Mouse (Mus musculus): ENCODE data around the gene Kif3b. TPM values are rescaled to one million over a fixed set of nuclear protein-coding genes. Genes with fewer than 3 reads are reported as not detected.

The Kif3b gene
- total RNA-seq, 2 experiments from 2014 or later = 28.0 to 29.2 TPM

DNA sequence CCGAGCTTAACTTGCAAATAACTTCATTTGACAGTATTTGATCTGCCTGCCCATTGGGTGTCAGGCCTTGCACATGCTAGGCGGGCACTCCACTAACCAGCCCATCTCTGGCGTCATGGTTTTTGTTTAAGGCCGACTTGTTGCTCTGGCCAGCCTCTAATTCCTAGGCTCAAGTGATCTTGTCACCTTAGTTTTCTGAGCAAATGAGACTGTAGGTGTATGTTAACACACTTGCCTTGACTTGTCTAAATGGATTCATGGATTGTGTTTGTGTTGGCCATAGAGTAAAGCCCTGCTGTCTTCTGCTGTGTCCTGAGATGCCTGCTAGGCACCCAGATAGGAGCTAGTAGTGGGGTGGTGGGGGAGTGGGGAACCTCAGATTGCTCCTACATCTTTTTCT, 4.0 kb downstream of the Kif3b start:
- no peak for DNase-seq (ENCODE audit: low spot score in 2 of 2)

DNA sequence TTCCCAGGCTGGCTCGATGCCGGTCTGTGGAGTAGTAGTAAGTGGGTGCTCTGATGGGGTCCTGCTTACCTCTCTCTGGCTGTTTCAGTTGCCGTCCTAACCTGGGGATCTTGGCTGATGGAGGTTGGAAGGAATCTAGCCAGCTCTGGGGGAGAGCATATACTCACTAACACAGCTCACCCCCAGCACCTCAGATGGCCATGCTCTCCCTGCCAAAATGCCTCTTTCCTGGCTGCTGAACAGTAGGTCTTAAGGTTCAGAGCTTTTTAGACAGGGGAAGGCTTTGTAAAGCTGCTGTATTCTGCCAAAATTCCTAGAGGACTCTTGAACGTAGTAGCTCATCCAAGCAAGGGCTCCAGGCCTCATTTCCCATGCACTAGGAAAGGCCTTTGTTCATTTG, 6.6 kb downstream of the Kif3b start:
- DNase-seq (ENCODE audit: low spot score in 2 of 2) = no peak

DNA sequence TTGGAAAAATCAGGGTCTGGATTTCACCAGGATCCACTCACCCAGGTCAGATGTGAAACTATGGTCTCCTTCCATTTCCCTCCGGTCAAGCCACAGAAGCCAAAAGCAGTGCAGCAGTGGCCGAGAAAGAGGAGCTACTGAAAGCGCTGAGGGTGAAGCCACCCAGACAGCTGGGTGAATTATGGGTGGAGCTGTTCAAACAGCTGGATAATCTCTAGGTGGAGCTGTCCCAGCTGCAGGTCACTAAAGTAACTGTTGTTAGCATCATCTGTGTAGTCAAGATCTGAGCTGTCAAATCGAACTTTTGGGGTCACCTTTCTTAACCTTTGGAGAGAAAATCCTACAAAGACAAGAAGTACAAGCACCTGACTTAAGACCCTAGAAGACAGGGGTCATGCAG, 7.2 kb downstream of the Kif3b start:
- no peak for DNase-seq (ENCODE audit: low spot score in 2 of 2)

DNA sequence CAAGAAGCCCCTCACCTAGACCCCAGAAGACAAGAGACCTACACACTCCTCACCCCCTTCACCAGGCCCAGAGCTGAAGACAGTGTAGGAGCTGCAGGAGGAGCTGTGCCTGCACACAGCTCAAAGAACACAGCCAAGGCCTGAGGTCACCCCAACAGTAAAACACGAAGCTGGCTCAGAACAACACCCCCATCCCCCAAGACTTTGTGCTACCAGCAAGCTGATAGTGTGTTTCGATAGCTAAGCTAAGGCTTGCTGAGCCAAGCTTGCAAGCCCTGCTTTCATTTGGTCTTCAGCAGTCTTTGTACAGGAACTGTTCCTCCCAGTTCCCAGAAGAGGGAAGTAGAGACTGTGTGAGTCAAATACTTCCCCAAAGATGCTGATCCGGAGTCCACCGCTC, 7.7 kb downstream of the Kif3b start:
- DNase-seq (ENCODE audit: low spot score in 2 of 2) = no peak

DNA sequence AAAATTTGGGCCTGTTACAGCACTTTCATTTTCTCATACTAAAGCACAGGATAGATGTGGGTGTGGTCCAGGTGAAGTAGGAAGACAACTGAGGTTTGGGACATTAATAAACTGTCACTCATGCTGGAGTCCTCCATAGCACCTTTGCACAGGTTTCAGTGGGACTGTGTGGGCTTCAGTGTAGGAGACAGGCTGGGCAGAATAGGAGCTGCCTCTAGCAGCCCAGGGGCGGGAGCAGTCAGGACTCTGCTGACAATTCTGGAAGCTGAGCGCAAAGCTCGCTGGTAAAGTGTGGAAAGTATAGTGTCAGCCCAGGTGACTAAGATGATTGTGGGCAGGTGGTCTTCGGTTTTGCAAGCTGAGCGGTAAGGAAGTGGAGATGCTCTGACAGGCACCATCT, 9.9 kb downstream of the Kif3b start:
- no peak for DNase-seq (ENCODE audit: low spot score in 2 of 2)

DNA sequence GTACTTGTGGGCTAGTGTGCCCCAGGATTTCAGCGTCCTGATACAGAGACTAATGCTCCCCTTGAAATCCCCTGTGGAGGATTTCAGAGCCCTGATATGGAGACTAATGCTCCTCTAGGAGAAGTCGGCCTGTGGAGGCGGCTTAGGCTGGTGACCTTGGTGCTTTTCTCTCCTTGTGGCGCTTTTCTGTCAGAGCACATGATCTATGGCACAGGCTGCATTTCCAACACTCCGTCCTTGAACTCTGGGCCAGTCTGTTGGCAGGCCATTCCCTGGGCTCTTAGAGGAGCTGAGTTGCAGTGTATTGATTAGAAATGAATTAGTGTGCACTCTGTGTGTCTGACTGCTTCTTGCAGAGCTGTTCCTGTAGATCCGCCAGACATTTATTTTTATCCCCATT, 14.0 kb downstream of the Kif3b start:
- DNase-seq (ENCODE audit: low spot score in 2 of 2) = peak in 1 of 2 experiments; percentile 47

DNA sequence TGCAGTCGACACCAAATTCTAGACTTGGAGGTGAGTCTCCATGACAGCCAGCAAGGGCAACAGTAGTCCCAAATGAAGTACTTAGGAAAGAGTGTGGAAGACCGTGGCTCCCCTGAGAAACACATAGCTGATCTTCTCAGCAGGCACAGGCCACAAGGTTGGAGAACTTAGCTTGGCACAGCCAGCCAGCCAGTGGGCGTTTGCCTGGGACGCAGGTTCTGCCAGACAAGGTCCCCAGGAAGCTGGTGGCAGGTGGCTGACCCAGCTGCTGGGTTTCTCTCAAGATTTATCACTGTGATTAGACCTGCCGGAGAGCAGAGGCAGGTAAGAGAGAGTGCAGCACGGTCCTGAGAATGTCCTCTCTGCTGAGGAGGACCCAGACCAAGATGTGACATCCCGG, 17.4 kb downstream of the Kif3b start:
- no peak for DNase-seq (ENCODE audit: low spot score in 2 of 2)

DNA sequence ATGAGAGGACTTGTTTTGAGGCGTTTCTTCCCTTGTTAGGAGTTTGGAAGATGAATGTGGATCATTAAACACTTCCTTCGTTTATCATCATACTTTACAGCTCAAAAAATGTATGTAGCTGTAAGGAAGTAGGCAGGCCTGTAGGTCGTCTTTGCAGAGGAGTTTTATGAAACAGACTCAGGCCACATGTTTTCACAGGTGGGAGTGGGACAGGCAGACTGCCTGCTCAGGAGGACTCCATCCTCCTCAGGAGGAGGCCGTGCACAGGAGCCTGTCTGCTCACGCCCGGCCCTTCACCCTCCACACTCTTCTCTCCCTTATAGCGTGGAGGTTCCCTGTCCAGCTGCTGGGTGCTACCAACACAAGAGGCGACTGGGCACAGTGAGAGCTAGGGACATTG, 17.9 kb downstream of the Kif3b start:
- no peak for DNase-seq (ENCODE audit: low spot score in 2 of 2)

DNA sequence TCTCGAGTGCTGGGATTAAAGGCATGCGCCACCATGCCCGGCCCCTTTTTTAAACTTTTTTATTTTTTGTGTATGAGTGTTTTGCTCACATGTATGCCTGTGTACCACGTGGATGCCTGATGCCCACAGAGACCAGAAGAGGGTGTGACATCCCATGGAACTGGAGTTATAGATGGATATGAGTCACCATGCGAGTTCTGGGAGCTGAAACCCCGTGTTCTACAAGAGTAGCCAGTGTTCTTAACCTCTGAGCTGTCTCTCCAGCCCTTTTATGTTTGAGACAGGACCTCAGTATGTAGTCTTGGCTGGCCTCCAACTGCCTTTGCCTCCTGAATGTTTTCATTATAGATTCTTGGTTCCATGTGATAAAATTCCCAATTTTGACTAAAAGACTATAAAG, 19.0 kb downstream of the Kif3b start:
- DNase-seq (ENCODE audit: low spot score in 2 of 2) = no peak

DNA sequence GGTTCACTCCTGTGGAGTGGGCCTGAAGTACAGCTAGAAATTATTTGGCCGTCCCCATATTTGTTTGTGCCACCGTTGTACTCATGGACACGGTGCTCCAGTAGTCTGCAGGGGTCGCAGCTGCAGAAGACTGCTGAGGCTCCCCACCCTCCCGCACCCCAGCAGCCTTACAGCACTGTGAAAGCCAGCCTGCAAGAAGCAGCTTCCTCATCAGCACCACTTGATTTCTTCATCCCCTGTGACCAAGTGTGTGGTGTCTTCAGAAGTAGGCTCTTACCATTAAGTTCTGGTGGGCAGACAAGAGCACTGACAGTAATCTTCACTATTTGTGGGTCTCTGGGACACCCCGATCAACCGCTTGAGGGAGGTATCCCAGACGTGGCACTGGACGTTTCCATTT, 21.7 kb downstream of the Kif3b start:
- DNase-seq (ENCODE audit: low spot score in 2 of 2) = no peak

DNA sequence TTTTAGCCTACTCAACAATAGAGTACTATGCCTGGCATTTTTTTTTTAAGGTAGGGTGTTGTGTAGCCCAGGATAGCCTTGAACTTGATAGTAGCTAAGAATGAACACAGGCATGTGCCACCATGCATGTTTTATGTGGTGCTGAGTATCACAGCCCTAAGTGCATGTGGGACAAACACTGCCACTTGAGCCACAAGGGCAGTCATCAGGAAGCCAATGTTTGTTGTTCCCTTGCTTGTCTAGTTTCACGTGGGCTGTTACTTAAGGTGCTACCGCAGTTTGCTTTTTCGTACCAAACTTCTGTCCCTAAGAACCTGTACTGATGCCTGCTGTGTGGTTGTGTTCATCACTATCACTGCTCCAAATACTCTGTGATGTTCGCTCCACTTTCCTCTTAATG, 27.2 kb downstream of the Kif3b start:
- DNase-seq (ENCODE audit: low spot score in 2 of 2) = no peak

DNA sequence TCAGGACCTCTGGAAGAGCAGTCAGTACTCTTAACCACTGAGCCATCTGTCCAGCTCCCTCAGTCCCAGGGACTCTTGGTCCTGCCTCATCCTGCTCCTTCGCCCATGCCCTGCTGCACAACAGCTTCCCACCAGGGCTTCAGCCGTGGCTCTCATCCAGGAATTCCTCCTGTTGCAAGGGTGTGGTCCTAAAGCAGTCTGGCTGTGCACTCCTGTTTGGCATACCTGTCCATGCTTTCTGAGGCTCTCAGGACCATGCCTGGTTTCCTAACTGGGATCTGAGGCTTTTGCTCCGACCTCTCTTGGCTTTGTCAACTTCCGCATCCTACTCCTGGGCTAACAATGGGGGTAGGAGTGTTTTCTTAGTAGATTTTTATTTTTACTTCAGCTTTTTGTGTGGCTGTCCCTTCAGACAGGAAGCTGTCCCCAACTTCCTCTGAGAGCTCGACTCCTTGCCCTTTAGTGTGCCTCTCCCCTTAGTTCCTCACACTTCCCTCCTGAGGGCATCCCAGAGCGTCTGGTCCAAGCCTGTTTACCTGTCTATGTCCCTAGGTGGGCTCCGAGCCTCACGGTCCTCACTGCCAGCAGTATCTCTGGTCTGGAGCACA, 27.9 kb downstream of the Kif3b start:
- no peak for DNase-seq (ENCODE audit: low spot score in 2 of 2)

DNA sequence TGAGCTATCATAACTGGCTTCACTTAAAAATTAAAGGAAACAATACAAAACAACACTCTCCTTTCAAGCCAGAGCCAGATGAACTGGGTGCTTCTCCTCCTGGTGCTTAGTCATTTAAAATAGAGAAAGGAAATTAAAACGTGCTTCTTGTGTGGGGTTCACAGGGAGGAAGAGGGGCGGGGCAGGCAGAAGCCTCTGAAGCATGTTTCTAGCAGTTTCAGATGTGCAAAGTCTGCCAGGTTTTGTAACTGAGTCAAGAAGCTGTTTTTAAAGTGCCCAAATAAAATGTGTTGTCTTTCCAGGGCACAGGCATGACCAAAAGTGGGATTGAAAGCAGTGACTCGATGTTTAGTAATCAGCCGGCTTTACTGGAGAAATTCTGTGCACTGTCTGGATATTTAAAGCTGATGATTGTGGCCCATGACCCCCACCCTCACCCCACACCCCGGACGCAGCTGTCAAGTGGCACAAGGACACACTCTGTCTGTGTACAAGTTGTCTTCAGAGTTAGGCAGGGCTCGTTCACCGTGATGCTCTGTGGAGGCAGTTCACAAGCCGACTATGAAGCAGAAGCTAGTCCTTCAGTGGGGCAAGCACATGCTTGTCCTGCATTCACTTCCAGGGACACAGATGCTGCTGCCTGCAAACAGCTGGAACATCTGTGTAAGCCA, 34.6 kb downstream of the Kif3b start:
- DNase-seq (ENCODE audit: low spot score in 2 of 2) = no peak

DNA sequence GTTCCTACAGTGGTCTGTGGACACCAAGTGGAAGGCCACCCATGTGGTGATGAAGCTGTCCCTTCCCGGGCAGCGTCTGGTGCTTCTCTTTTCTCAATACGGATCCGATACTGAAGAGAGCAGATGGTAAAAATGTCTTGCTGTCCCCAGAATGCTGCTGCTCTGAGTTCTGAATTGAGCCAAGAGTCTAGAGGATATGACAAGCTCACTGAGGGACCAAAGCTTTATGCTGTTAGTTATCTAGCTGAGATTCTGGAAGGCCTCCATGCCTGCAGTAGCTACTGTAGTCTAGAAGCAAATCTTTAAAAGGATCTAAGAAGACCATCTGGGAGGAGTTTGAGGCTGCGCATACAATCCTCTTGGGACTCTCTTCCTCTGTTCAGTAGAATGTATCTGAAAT, 41.1 kb downstream of the Kif3b start:
- DNase-seq (ENCODE audit: low spot score in 2 of 2) = no peak

DNA sequence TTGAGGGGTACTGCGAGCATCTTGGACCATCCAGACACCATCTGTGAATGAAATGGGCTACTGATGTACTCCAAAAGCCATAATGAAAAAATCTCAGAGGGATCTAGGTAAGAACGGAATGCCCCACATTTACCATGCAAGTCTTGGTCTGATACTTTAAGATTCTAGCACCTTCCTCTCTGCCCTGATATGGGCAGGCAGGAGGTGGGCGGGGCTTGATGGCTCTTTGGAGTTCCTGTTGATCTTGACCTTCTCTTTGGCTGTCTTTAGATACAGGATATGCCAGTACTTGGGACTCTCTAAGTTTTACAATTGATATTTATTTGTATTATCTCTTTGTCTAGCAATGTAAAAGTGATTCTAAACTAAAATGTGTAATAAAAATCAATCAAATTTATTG, 41.8 kb downstream of the Kif3b start:
- DNase-seq (ENCODE audit: low spot score in 2 of 2) = no peak

DNA sequence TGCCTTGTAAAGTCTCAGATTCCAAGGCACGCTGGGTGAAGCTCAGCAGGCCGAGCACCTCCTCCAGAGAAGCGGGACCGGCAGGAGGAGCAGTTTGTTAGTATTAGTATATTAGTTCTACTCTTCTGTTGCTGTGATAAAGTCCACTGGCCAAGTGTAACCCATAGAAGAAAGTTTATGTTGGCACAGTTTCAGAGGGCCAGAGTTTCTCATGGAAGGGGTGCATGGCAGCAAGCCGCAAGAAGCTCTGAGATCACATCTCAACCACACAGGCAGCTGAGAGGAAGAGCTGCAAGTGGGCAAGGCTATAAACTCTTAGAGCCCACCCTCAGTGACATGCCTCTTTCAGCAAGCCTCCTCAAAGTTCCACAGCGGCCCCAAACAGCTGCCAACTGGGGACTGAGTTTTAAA, 42.6 kb downstream of the Kif3b start:
- no peak for DNase-seq (ENCODE audit: low spot score in 2 of 2)

DNA sequence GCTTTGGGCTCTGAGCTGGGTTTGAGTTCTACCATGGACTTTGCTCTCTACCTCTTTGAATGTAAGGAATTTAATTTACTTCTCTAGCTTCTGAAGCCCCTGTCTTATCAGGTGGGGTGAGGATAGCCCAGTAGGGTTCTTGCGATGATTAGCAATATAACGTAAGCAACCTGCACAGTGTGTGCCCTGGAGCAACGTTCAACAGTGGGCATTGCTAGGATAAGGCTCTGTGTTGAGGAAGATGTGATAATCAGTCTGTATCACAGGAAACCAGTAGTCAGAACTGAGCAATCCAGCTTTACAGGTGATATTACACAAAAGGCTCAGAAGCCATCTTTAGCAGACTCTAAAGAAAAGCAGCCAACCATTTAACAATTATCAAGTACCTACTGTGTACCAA, 43.1 kb downstream of the Kif3b start:
- DNase-seq (ENCODE audit: low spot score in 2 of 2) = no peak

DNA sequence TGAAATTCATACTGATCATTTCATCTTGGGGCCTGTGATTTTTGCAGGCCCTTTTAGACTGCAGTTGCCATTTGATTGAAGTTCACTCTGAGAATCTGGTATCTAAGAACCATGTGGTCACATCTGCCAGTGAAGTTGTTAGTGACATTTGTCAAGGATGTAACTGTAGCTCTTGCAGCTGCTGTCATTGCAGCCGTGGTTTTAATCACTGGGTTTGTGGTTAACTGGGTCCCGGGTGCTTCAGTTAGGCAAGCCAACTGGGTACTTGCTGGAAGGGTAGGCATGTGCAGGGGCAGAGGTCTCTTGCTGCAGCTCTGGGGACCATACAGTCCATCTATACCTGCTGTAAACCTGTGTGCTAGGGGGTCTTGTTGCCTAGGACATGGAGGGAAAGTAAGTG, 44.9 kb downstream of the Kif3b start:
- no peak for DNase-seq (ENCODE audit: low spot score in 2 of 2)

DNA sequence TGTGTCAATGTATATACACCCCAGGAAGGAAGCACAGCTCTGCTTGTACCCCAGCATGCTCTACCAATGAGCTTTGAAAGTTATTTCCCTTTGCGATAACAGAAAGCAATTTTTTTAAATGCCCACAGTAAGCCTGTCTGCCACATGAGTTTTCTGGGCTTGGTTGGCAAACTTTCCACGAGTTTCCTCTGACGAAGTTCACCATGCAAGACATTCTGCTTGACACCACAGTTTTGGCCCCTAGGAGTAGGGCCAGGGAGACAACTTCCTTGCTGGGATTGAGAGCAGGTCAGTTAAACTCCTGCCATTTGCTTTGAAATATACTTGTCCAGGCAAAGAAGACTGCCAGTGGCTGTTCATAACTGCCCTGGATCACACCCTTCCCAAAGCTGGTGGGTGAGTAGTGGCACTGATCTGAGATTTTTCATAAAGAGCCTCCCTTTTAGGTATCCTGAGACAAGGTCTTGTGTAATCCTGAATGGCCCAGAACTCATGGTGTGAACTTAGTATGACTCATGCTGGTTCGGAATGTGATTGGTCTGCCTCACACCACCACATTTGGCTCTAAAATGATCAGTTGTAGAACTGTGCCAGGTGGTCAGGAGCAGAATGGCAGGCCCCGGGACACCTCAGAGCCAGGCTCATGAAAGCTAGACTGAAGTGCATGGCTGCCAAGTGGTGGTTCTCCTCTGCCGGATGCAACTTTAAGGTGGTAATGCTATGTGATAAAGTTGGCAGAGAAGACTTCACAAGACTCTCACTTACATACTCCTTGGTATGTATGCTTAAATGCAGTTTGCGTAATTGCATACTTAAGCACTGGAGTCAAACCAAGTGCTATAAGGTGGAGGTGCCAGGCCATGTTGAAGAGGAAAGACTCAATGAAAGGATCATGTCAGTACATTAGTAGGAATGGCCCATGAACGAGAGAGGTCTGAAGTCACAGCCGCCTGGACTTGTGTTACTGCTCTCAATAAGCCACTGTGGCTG, 47.4 kb downstream of the Kif3b start:
- DNase-seq (ENCODE audit: low spot score in 2 of 2) = no peak

DNA sequence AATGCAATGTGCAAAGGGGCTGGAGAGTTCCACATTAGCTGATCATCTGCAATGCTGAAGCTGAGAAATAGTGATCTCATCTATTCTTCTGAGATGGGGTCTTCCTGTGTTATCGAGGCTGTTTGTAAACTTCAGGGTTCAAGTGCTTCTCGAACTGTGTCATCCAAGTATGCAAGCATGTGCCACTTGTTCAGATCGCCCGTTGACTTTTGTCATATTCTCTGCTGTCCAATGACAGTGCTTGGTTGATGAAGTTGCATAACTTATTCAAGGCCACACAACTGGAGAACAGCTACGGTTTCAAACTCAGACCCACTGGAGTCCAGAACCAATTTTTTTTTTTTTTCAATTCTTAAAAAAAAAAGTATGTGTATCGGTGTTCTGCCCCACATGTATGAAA, 51.0 kb downstream of the Kif3b start:
- DNase-seq (ENCODE audit: low spot score in 2 of 2) = no peak

DNA sequence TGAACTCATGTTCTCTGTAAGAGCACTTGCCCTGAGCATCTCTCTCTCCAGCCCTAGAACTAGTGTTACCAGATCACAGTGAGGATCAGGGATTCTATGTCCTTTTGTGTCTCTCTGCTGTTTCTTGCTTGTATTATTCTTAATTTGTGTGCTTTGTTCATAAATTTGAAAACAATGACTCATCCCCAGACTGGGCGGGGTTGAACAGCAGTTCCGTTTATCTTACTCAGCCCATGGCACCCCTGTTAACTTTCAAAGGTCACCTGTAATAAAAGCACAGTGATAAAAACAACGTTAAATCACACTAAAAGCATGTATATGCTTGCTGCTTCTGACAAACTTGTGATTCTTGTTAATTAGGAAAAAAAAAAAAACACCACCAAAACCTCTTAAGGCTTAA, 51.4 kb downstream of the Kif3b start:
- DNase-seq (ENCODE audit: low spot score in 2 of 2) = no peak

DNA sequence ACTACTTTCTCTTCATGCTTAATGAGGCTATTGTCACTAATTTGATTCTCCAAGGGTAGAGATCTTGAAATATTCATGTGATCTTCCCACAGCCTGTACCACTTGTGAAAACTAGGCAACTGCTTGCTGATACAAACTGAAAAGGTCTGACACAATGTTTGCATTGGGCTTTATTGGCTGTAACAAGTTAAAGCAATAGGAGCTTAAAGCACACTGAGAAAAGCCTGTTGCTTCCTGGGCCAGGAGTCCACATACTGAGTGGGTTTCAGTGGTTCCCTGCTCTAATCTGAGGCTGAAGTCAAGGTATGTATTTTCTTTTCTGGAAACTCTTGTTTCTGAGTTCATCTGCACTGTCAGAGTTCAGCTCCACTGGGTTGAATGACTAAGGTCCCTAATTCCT, 52.0 kb downstream of the Kif3b start:
- no peak for DNase-seq (ENCODE audit: low spot score in 2 of 2)
